Mouse (Mus musculus) hindbrain, embryonic 12.5 days (tissue): ENCODE results near the gene Maats1. TPM values are rescaled to one million over a fixed set of nuclear protein-coding genes. Genes with fewer than 3 reads are reported as not detected.
A peak's percentile ranks its signal among the peaks of the same experiment; 100 is the strongest.

Experiments
- ATAC-seq: fragments of 200-750 bp; cut with Nextera tagmentation; 2 replicates; pipeline ENCODE4 v1.8.0; 2017; ENCODE audit warnings: moderate TSS enrichment; ENCODE audit not compliant: low FRiP score
- H3K27ac ChIP-seq: fragments of 300-500 bp; sonication (generic); 2 replicates; pipeline ENCODE4 v1.5.1; 2016; ENCODE audit warnings: mild to moderate bottlenecking
- H3K27me3 ChIP-seq: fragments of 300-500 bp; sonication (generic); 2 replicates; pipeline ENCODE4 v1.6.1; 2016; ENCODE audit warnings: mild to moderate bottlenecking
- H3K36me3 ChIP-seq: fragments of 300-500 bp; sonication (generic); 2 replicates; pipeline ENCODE4 v1.6.1; 2016; ENCODE audit warnings: mild to moderate bottlenecking
- H3K4me1 ChIP-seq: fragments of 300-500 bp; sonication (generic); 2 replicates; pipeline ENCODE4 v1.6.1; 2016
- H3K4me2 ChIP-seq: fragments of 300-500 bp; sonication (generic); replicated peaks from 2 replicates; pipeline ENCODE4 v1.6.1; 2016; ENCODE audit warnings: mild to moderate bottlenecking
- H3K4me3 ChIP-seq: fragments of 300-500 bp; sonication (generic); 2 replicates; pipeline ENCODE4 v1.5.1; 2016; ENCODE audit warnings: mild to moderate bottlenecking
- H3K9ac ChIP-seq: fragments of 300-500 bp; sonication (generic); 2 replicates; pipeline ENCODE4 v1.6.1; 2016; ENCODE audit warnings: mild to moderate bottlenecking, moderate library complexity
- H3K9me3 ChIP-seq: fragments of 300-500 bp; sonication (generic); replicated peaks from 2 replicates; pipeline ENCODE4 v1.6.1; 2016; ENCODE audit warnings: mild to moderate bottlenecking
- WGBS: fragments of 180-500 bp; shearing (Covaris S2); methylation state at CpG from one replicate; pipeline ENCODE4 v1.1.7; 2016; 5-methylcytosine and 5-hydroxymethylcytosine counted together
- polyA plus RNA-seq: library from polyadenylated mRNA; unstranded; fragments of >200 nt; fragmentation: Nextera tagmentation; extraction: Ambion mirVana; gene quantifications from 2 replicates; pipeline ENCODE4 v1.2.1, GENCODE M21; 2016

The Maats1 gene
- polyA plus RNA-seq, 1 experiment from 2014 or later = 1.2 TPM

GRCm38 (mm10) chr16:38358256-38358812 lies 16.4 kb upstream of the Maats1 start:
- peaks cover 8% of the 10 kb centered on the region; the same call in 1 of the 2 replicates for H3K36me3 ChIP-seq
- WGBS = 90% methylated on average over 6 of the region's 6 CpGs

GRCm38 (mm10) chr16:38354185-38354913 lies 12.4 kb upstream of the Maats1 start:
- Histone ChIP-seq H3K36me3 (peaks cover 24% of the 10 kb centered on the region), H3K4me3 (no peak overlapping the region), H3K4me2 (no peak overlapping the region), H3K9ac (no peak overlapping the region), H3K9me3 (no peaks in the 10 kb centered on the region), H3K27me3 (no peaks in the 10 kb centered on the region), H3K4me1 (no peaks in the 10 kb centered on the region), H3K27ac (no peak overlapping the region)
- WGBS = 91% methylated on average over 5 of the region's 5 CpGs
- no peak for ATAC-seq

More at GRCm38 (mm10) chr16:38358256-38358812, 16.4 kb upstream of the Maats1 start:
- Histone ChIP-seq H3K27me3 (0 out of 2 replicates have a peak, but pooled peaks cover 2% of the 10 kb centered on the region), H3K4me2 (no peak overlapping the region), H3K4me3 (no peak overlapping the region), H3K9ac (no peak overlapping the region), H3K9me3 (no peaks in the 10 kb centered on the region), H3K27ac (no peak overlapping the region), H3K4me1 (peaks cover 7% of the 10 kb centered on the region; the same call in 1 of the 2 replicates)
- no peak for ATAC-seq

DNA sequence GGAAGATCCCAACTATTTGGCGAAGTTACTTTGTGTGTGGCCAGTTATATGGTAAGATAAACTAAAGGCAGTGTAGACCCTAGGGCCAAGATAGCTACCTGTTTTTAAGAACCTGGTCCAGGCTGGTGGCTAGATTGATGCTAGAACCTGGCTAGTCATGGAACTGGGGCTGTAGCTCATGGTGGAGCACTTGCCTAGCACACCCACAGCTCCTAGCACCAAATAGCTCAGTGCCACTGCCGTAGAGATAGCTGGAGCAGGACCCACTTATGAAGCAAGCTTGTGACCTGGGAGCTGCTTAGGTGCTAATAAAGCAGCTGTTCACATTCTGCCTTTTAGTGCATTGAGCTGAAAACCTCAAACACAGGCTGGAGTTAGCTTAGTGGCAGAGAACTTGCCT lies 11.7 kb upstream of the Maats1 start:
- Histone ChIP-seq H3K4me1 (no peaks in the 10 kb centered on the region), H3K27ac (no peak overlapping the region), H3K27me3 (no peaks in the 10 kb centered on the region), H3K4me2 (no peak overlapping the region), H3K9me3 (no peaks in the 10 kb centered on the region), H3K36me3 (peaks cover 29% of the 10 kb centered on the region), H3K4me3 (no peak overlapping the region), H3K9ac (no peak overlapping the region)
- no peak for ATAC-seq
- 93% methylated on average over 2 of the region's 2 CpGs for WGBS

DNA sequence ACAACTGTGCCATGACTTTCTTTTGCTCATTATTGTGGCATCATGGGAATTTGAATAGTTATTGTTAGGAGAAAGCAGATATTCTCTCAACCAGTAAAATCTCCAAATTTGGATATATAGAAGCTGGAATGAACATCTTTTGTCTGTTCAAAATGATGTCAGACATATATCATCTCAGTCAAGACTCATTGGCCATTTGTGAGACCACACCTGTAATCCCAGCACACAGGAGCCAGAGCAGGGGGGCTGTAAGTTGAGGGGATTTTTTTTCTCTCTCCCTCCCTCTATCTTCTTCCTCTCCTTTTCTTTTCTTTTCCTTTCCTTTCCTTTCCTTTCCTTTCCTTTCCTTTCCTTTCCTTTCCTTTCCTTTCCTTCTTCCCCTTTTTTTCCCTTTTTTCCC lies 10.9 kb upstream of the Maats1 start:
- ATAC-seq = no peak
- Histone ChIP-seq H3K4me3 (no peak overlapping the region), H3K27me3 (no peaks in the 10 kb centered on the region), H3K9ac (no peak overlapping the region), H3K4me1 (peaks cover 4% of the 10 kb centered on the region), H3K9me3 (no peaks in the 10 kb centered on the region), H3K36me3 (peaks cover 29% of the 10 kb centered on the region), H3K4me2 (no peak overlapping the region), H3K27ac (no peak overlapping the region)

- Histone ChIP-seq H3K27me3 (no peaks in the 10 kb centered on the region), H3K4me1 (peaks cover 10% of the 10 kb centered on the region), H3K27ac (no peak overlapping the region), H3K36me3 (peaks cover 29% of the 10 kb centered on the region), H3K9me3 (no peaks in the 10 kb centered on the region), H3K9ac (no peak overlapping the region), H3K4me2 (no peak overlapping the region), H3K4me3 (no peak overlapping the region)
- WGBS = 92% methylated on average over 7 of the region's 7 CpGs
- ATAC-seq = no peak
Observed at GRCm38 (mm10) chr16:38352031-38352430, 10.1 kb upstream of the Maats1 start.

DNA sequence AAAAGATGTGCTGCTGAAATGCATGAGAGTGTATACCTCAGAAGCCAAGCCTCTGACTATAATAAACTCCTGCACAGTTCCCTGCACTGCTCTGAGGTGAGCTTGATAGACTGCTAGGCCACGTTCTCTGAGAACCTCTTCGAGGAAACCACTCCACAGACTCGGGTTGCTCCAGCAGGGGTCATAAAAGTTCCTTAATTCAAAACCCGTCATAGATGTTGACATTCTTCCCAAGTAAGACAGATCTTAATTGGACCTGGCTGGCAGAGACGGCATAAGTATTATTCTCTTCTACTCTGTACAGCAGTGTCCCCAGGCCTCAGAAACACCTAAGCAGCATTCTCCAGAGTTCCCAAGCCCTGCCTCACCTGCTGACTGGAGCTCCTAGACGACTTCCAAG lies 9.0 kb upstream of the Maats1 start:
- ATAC-seq = no peak
- no peaks in the 10 kb centered on the region for H3K27me3 ChIP-seq
- H3K27ac ChIP-seq = no peak overlapping the region
- no peaks in the 10 kb centered on the region for H3K9me3 ChIP-seq
- H3K36me3 ChIP-seq = peaks cover 29% of the 10 kb centered on the region
- no peak overlapping the region for H3K4me2 ChIP-seq
- 89% methylated on average over 6 of the region's 6 CpGs for WGBS
- peaks cover 10% of the 10 kb centered on the region for H3K4me1 ChIP-seq
- no peak overlapping the region for H3K9ac ChIP-seq
- H3K4me3 ChIP-seq = no peak overlapping the region

DNA sequence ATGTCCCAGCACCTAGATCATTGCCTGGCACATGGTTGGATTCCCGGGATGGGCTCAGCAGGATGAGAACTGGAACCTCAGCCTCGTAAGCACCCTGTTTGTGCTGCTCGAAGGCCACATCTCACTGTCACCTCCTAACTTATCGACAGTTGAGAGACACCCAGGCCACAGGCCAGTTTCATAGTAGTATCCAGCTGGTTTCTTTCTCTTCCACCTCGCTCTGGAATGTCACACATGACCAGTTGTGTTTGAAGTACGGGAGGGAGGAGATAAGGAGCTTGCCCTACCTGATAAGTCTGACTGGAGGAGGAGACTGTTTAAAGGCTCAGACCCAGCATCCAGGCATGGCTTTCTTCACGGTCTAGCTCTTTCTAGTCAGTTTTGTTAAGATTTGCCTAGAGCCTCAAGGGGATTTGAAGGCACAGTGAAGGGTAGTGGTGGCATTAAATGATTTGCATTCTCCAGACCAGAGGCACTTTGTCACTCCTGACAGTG lies 8.5 kb upstream of the Maats1 start:
- H3K27me3 ChIP-seq = no peaks in the 10 kb centered on the region
- no peaks in the 10 kb centered on the region for H3K9me3 ChIP-seq
- no peak overlapping the region for H3K4me3 ChIP-seq
- H3K27ac ChIP-seq = no peak overlapping the region
- H3K4me1 ChIP-seq = peaks cover 10% of the 10 kb centered on the region
- H3K36me3 ChIP-seq = peaks cover 29% of the 10 kb centered on the region
- no peak overlapping the region for H3K9ac ChIP-seq
- H3K4me2 ChIP-seq = no peak overlapping the region
- ATAC-seq = no peak
- 86% methylated on average over 7 of the region's 7 CpGs for WGBS

DNA sequence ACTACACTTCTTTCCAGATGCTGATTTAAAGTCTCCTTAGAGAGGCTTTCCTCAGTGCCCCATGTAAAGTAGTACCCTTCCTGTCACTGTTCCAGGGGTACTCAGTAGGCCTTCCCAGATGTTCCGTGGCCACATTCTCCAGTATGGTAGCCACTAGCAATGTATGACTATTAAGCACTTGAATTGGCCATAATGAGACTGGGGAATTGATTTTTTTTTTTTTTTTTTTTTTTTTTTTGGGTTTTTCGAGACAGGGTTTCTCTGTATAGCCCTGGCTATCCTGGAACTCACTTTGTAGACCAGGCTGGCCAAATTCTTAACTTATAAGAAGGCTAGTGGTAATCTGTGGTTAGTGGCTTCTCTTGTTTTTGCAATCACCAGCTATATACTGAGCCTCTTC lies 7.9 kb upstream of the Maats1 start:
- 78% methylated on average over 2 of the region's 2 CpGs for WGBS
- Histone ChIP-seq H3K9me3 (no peaks in the 10 kb centered on the region), H3K4me1 (peaks cover 10% of the 10 kb centered on the region), H3K36me3 (peaks cover 29% of the 10 kb centered on the region), H3K27ac (no peak overlapping the region), H3K4me3 (no peak overlapping the region), H3K9ac (no peak overlapping the region), H3K4me2 (no peak overlapping the region), H3K27me3 (no peaks in the 10 kb centered on the region)
- no peak for ATAC-seq

DNA sequence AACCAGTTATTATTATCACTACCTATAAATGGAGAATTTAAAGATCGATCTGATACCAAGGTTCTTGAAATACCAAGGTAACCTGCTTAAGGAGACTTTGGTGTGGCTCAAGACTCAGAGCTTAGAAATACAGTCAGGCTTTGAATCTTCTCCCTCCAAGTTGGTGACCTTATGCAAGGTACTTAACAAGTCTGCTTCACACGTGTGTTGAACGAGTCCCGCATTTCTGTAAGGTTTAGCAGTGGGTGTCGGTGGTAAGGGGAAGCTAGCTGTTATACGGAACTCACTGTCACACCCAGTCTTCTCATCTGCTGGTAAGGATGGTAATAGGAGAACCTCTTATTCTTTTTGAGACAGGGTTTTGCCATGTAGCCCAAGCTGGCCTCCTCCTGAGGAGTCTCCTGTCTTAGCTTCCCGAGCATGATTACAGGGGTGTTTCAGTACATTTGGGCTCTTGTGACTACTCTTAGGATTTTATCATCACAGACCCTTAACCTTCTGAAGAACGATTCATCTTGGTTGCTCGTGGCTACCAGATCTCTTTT lies 6.3 kb upstream of the Maats1 start:
- peaks cover 22% of the 10 kb centered on the region for H3K36me3 ChIP-seq
- H3K4me1 ChIP-seq = peaks cover 10% of the 10 kb centered on the region
- H3K4me3 ChIP-seq = no peak overlapping the region
- no peak overlapping the region for H3K9ac ChIP-seq
- no peak for ATAC-seq
- whole genome bisulfite sequencing = 90% methylated on average over 9 of the region's 9 CpGs
- no peak overlapping the region for H3K27ac ChIP-seq
- no peaks in the 10 kb centered on the region for H3K9me3 ChIP-seq
- no peak overlapping the region for H3K4me2 ChIP-seq
- H3K27me3 ChIP-seq = no peaks in the 10 kb centered on the region

GRCm38 (mm10) chr16:38347588-38347987 lies 5.6 kb upstream of the Maats1 start:
- peak overlapping the region; percentile 69 for H3K4me2 ChIP-seq
- H3K9ac ChIP-seq = peak overlapping the region; percentile 74
- H3K36me3 ChIP-seq = peaks cover 22% of the 10 kb centered on the region
- 59% methylated on average over 6 of the region's 6 CpGs for whole genome bisulfite sequencing
- no peaks in the 10 kb centered on the region for H3K27me3 ChIP-seq
- H3K4me3 ChIP-seq = peak overlapping the region; percentile 60
- H3K9me3 ChIP-seq = no peaks in the 10 kb centered on the region
- ATAC-seq = no peak
- peaks cover 10% of the 10 kb centered on the region for H3K4me1 ChIP-seq
- no peak overlapping the region for H3K27ac ChIP-seq

GRCm38 (mm10) chr16:38346529-38347325 lies 4.8 kb upstream of the Maats1 start, which contains the start of the genes Cox17 and Gm21987:
Gene Cox17, plus strand, starts transcription at chr16:38346991.
Gene Gm21987, plus strand, starts transcription at chr16:38347040.
- Histone ChIP-seq H3K9ac (peak within 1 kb of the TSS; percentile 74), H3K4me1 (peaks cover 13% of the 10 kb centered on the region), H3K36me3 (peaks cover 21% of the 10 kb centered on the region), H3K4me3 (peak within 1 kb of the TSS; percentile 60), H3K9me3 (no peaks in the 10 kb centered on the region), H3K4me2 (peak within 1 kb of the TSS; percentile 69), H3K27me3 (no peaks in the 10 kb centered on the region), H3K27ac (peak within 1 kb of the TSS; percentile 73)
- peak; percentile 98 for ATAC-seq
- WGBS = 3% methylated on average over 35 of the region's 35 CpGs
